Mouse (Mus musculus) brain, embryonic 14.5 days (tissue): ENCODE results near the gene Nf1.

ENCODE experiments used
- CTCF ChIP-seq: fragments of 200-500 bp; IDR thresholded peaks from 2 replicates; pipeline ENCODE4 v1.5.1; 2012; ENCODE audit warnings: inconsistent platforms, mild to moderate bottlenecking, moderate library complexity, borderline replicate concordance; ENCODE audit not compliant: insufficient read depth, insufficient read length; ENCODE audit errors: extremely low read depth
- POLR2A ChIP-seq: fragments of 200-500 bp; IDR thresholded peaks from 2 replicates; pipeline ENCODE4 v1.6.1; 2012; ENCODE audit warnings: mild to moderate bottlenecking, inconsistent platforms, borderline replicate concordance; ENCODE audit not compliant: poor library complexity, insufficient read depth, insufficient read length, severe bottlenecking; ENCODE audit errors: extremely low read depth

- TF ChIP-seq CTCF: no peak
- TF ChIP-seq POLR2A: no peak
Measured at GRCm38 (mm10) chr11:79610454-79610853, 271.0 kb downstream of the Nf1 start.
